Mouse (Mus musculus) splenic B cell, adult 2 months (primary cell): Measurements from ENCODE around the gene Hspa14.

Experiments used
- DNase-seq: peaks from one replicate; pipeline ENCODE4 v3.0.0-alpha.2; 2011; ENCODE audit warnings: low read depth, low spot score
- H3K27me3 ChIP-seq: 2 replicates; pipeline ENCODE4 v1.6.1; 2012; ENCODE audit warnings: mild to moderate bottlenecking, low read length, moderate library complexity, mixed read lengths; ENCODE audit not compliant: control insufficient read depth, poor library complexity, insufficient read depth, severe bottlenecking
- H3K36me3 ChIP-seq: 2 replicates; pipeline ENCODE4 v1.6.1; 2012; ENCODE audit warnings: mild to moderate bottlenecking, low read length, moderate library complexity, mixed read lengths; ENCODE audit not compliant: control insufficient read depth, poor library complexity, insufficient read depth, severe bottlenecking

The Hspa14 gene

GRCm38 (mm10) chr2:3474361-3474805 is 38.2 kb downstream of the Hspa14 start:
- Histone ChIP-seq H3K36me3 (no peaks in the 10 kb centered on the region), H3K27me3 (no peaks in the 10 kb centered on the region)
- DNase-seq: peak; percentile 67

- Histone ChIP-seq H3K27me3 (no peaks in the 10 kb centered on the region), H3K36me3 (no peaks in the 10 kb centered on the region)
- DNase-seq: peak; percentile 27
Observed at GRCm38 (mm10) chr2:3473891-3474290, 38.7 kb downstream of the Hspa14 start.

- H3K27me3 ChIP-seq: no peaks in the 10 kb centered on the region
- DNase-seq: peak; percentile 8
Observed at GRCm38 (mm10) chr2:3456590-3456989, 56.0 kb downstream of the Hspa14 start.

GRCm38 (mm10) chr2:3453096-3453495 is 59.5 kb downstream of the Hspa14 start:
- Histone ChIP-seq H3K27me3 (no peaks in the 10 kb centered on the region), H3K36me3 (peaks cover 14% of the 10 kb centered on the region)
- DNase-seq: no peak

More at GRCm38 (mm10) chr2:3456590-3456989, 56.0 kb downstream of the Hspa14 start:
- peaks cover 8% of the 10 kb centered on the region for H3K36me3 ChIP-seq

GRCm38 (mm10) chr2:3449431-3449830 is 63.2 kb downstream of the Hspa14 start:
- no peak for DNase-seq
- Histone ChIP-seq H3K27me3 (no peaks in the 10 kb centered on the region), H3K36me3 (peaks cover 16% of the 10 kb centered on the region)

GRCm38 (mm10) chr2:3445984-3446383 is 66.6 kb downstream of the Hspa14 start:
- Histone ChIP-seq H3K36me3 (peaks cover 14% of the 10 kb centered on the region), H3K27me3 (no peaks in the 10 kb centered on the region)
- no peak for DNase-seq

GRCm38 (mm10) chr2:3444206-3444605 is 68.4 kb downstream of the Hspa14 start:
- no peak for DNase-seq
- Histone ChIP-seq H3K27me3 (no peaks in the 10 kb centered on the region), H3K36me3 (peaks cover 10% of the 10 kb centered on the region)
